Mouse (Mus musculus) megakaryocyte-erythroid progenitor cell, adult 5-6 weeks (primary cell): ENCODE data around the gene E130308A19Rik. TPM values are rescaled to one million over a fixed set of nuclear protein-coding genes. Genes with fewer than 3 reads are reported as not detected.

Experiments used
- ATAC-seq: replicated peaks from 2 replicates; pipeline ENCODE4 v1.8.0; 2016; ENCODE audit warnings: mild to moderate bottlenecking, inconsistent platforms; ENCODE audit not compliant: severe bottlenecking, poor library complexity, low FRiP score, low TSS enrichment
- total RNA-seq, 2 experiments: library from RNA; stranded (forward) in 1 of 2; stranded (reverse) in 1 of 2; fragments of 200-1000, 215-1000 nt in 1 of 2; fragments of >200 nt in 1 of 2; fragmentation: Nextera tagmentation in 1 of 2; gene quantifications; 2 replicates each; pipeline ENCODE4 v1.2.3; 2014 to 2017

The E130308A19Rik gene
- 24.1 and 39.1 TPM in 2 replicates for total RNA-seq (2014; fragmentation: Nextera tagmentation)
- 9.6 and 17.0 TPM in 2 replicates for total RNA-seq (2017)

- peak; percentile 90 for ATAC-seq
Measured at GRCm38 (mm10) chr4:59625998-59626910, at the start of gene E130308A19Rik. Gene E130308A19Rik (plus strand): TSS chr4:59626211.

GRCm38 (mm10) chr4:59580495-59581281, 45.3 kb upstream of the E130308A19Rik start:
- ATAC-seq: peak; percentile 47

GRCm38 (mm10) chr4:59581314-59582185, 44.5 kb upstream of the E130308A19Rik start, which contains the start of gene Hsdl2:
Gene Hsdl2 (plus strand): TSS chr4:59581563.
- peak; percentile 97 for ATAC-seq

- no peak for ATAC-seq
Measured at GRCm38 (mm10) chr4:59582186-59582585, 43.8 kb upstream of the E130308A19Rik start.

- no peak for ATAC-seq
Measured at GRCm38 (mm10) chr4:59585097-59585496, 40.9 kb upstream of the E130308A19Rik start.

GRCm38 (mm10) chr4:59587215-59587871, 38.7 kb upstream of the E130308A19Rik start:
- no peak for ATAC-seq

GRCm38 (mm10) chr4:59587872-59588226, 38.2 kb upstream of the E130308A19Rik start:
- no peak for ATAC-seq

GRCm38 (mm10) chr4:59594614-59595013, 31.4 kb upstream of the E130308A19Rik start:
- no peak for ATAC-seq

- ATAC-seq: no peak
Measured at GRCm38 (mm10) chr4:59596556-59596955, 29.5 kb upstream of the E130308A19Rik start.

- ATAC-seq: no peak
Measured at GRCm38 (mm10) chr4:59602704-59603103, 23.3 kb upstream of the E130308A19Rik start.

- no peak for ATAC-seq
Measured at GRCm38 (mm10) chr4:59604892-59605291, 21.1 kb upstream of the E130308A19Rik start.

GRCm38 (mm10) chr4:59605501-59605900, 20.5 kb upstream of the E130308A19Rik start:
- no peak for ATAC-seq

GRCm38 (mm10) chr4:59610411-59610810, 15.6 kb upstream of the E130308A19Rik start:
- ATAC-seq: no peak

- peak; percentile 87 for ATAC-seq
Measured at GRCm38 (mm10) chr4:59614986-59615385, 11.0 kb upstream of the E130308A19Rik start.

- ATAC-seq: no peak
Measured at GRCm38 (mm10) chr4:59619611-59620245, 6.3 kb upstream of the E130308A19Rik start.

GRCm38 (mm10) chr4:59625676-59625997, 374 bp upstream of the E130308A19Rik start:
- no peak for ATAC-seq

- ATAC-seq: peak; percentile 67
Measured at GRCm38 (mm10) chr4:59628255-59628654, 2.2 kb downstream of the E130308A19Rik start.

- ATAC-seq: no peak
Measured at GRCm38 (mm10) chr4:59629076-59629874, 3.3 kb downstream of the E130308A19Rik start.
